Mouse (Mus musculus) NIH3T3 (cell line): ENCODE data around the gene Sap25.

Source experiments
- DNase-seq: peaks from one replicate; pipeline ENCODE4 v3.0.0-alpha.2; 2012; ENCODE audit warnings: low read depth

The Sap25 gene

DNA sequence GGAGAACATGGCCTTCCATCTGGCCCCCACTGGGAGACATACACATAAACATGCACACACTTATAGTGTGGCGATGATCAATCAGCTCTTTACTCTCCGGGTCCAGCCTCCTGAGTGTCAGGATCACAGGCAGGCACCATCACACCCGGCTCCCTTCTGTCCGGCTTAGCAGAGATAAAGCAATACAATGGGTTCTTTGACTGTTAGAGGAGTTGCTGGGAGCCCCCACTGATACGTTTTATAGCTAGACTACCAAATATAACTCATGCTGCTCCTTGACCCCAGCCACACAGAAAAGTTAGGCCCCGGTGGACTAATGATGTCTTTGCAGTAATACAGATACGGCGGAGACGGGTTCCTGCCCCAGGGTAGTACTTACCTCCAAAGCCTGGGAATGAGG lies 21.9 kb downstream of the Sap25 start:
- no peak for DNase-seq

DNA sequence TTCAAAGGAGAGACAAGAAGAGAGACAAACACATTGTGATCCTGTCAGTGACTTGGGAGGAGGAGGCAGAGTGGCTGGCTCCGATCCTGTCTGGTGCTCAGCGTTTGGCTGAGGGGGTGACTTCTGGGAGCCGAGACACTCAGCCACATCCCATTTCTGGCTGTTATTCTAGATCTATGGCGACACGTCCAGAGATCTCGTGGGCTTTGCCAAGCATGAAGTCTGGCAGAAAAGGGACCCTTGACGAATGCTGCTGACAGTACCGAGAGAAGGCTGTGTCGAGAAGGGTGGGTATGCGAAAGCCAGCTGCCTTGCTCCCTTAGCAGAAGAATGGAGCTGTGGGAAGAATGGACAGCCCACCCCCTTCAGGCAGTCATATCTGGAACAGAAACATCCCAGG lies 27.8 kb downstream of the Sap25 start:
- DNase-seq = no peak

DNA sequence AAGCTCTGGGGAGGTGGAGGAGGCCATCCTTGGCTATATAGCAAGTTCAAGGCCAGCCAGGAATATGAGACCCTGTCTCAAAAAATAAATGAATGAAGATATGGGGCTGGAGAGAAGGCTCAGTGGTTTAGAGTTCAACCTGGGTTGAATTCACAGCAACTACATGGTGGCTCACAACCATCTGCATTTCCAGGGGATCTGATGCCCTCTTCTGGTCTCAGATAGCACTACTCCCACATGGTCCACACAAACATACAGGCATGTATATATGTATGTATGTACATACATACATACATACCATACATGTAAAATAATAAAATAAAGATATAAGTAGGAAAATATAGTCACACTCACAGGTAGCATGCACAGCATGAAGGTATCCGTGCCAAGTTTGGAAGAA lies 29.1 kb downstream of the Sap25 start:
- peak; percentile 32 for DNase-seq

DNA sequence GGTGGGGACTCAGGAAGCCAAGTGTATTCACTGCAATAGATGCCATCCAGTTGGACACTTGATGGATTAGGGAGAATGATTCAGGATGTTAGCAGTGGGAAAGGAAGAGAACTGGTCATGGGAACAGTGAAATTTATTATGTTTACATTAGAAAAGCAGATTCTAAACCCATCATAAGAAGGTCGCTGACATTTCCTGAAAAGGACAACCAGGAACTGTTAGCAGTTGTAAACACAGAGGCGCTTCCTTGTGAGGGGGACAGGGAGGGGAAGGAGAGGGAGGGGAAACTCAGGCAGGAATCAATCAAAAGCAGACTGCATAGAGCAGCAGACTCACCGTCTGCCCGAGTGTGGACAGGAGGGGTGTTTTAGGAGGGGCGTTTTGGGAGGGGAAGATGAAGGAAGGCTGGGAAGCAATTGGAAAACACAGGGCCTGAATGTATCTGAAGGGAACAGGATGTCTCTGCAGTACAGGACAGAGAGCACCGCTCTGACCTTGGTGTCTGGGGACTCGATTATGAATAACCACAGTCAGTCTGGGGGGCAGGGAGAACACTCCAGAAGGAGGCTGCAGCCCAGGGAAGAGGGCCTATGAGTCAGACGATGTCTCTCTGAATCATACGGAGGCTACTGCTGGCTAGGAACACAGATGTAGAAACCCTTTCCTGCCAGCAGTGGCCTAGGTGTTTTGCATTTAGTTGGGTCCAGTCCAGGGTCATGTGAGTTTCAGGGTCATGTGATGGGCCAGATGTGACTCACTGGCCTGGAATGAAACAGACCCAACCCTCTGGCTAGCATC lies 30.5 kb downstream of the Sap25 start:
- DNase-seq = peak; percentile 94

DNA sequence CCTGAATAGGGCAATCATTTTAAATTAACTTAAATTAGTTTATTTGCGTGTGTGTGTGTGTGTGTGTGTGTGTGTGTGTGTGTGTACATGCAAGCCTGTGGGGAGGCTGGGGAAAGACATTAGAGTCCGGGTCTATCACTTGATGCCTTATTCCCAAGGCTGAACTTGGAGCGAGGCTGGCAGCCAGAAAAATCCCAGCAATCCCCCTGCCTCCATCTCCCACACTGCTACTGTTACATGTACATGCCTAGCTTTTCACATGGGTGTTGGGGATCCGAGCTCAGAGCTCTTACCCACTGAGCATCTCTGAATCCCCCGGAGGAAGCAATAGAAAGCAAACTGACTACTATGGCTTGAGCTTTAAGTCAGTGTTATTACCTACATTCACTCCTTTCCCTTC lies 31.2 kb downstream of the Sap25 start:
- DNase-seq = peak; percentile 31

DNA sequence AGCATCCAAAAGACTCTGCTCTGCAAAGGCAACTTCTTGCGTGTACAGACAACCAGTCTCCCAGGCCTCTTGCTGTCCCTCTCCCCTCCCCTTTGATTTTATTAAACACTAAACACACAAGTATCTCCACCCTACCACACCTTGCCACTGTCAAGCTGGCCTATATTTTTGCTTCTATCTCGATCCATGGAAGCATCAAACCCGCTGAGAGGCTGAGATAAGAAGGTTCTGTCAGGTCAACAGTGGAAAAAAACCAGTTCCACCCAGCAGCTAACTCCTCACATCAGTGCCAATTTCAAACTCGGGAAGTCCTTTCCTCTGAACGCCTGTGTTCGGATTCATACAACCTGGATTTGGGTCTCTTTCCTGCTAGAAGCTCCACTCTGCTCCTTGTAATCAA lies 31.9 kb downstream of the Sap25 start:
- DNase-seq = no peak

DNA sequence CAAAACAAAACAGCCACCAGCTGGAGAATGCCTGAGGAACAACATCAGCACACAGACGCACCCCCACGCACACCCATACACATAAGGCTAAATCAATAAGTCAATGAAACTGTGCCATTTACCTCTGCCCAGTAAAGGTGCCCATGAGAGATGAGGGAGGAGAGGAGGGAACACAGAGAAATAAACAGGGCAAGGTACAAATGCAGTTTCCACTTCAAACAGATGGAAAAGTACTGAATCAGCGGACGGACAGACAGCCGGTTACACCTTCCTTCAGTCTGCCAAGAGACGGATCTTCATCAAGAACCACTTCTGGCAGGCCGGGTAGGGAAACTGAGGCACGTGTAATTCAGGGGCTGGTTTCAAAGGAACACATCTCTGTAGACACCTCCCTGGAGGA lies 33.7 kb downstream of the Sap25 start:
- no peak for DNase-seq

DNA sequence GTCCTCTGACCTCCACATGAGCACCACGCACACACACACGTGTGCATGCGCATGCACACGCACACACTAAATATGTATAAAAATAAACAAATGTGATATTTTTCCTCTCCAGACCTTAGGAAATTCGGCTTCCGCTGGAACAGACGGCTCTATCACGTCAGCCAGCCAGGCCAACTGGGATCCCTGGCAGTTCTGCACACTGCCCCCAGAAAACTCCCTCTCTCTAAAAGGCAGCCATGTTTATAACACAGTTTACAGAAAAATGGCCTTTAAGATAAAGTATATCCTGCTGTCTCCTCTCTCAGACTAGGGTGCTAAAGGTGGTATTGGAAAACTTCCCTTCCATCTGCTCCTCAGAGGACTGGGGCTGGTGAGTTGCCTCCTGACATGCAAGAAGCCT lies 36.7 kb downstream of the Sap25 start:
- DNase-seq = no peak

DNA sequence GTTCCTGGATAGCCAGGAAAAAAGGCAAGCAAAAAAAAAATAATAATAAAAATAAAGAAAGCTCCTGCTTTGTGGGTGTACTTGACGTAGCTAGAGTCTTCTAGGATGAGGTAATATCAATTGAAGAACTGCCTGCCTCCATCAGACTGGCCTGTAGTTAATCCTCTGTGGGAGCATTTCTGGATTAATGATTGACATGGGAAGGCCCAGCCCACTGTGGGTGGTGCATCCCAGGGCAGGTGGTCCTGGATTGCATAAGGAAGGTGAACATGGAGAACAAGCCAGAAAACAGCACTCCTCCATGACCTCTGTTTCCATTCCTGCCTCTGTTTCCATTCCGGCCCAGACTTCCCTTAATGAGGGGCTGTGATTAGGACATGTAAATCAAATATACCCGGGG lies 37.6 kb downstream of the Sap25 start:
- no peak for DNase-seq

DNA sequence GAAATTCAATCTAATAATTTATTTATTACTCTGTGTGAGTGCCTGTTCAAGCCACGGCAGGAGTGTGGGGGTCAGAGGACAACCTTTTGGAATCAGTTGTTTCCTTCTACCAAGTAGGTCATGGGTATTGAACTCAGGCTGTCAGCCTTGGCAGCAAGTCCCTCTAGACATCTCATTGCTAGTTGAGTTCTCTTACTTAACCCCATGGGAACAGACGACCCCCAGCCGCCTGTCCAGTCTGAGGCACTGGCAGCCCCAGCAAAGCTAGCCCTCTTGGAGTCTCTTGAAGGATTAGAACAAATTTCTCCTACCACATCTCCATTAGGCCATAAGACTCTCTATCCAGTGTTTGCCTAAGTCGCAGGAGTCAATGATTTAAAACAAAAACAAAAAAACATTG lies 38.6 kb downstream of the Sap25 start:
- DNase-seq = no peak

DNA sequence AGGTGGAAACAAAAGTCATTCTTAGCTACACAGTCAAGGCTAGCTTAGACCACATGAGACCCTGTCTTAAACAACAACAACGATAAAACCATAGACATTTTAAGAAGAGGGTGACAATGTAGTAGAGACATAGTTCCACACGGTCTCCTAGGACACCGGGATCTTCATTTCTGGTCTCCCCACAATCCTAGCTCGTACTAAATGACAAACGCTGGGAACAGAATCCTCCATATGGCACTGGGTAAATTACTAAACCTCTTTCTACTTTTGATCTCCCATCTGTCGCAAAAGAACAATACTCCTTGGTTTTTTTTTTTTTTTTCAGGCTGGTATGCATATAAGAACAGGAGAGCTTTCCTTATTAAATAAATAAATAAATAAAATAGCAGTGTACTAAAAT lies 41.4 kb downstream of the Sap25 start:
- no peak for DNase-seq

DNA sequence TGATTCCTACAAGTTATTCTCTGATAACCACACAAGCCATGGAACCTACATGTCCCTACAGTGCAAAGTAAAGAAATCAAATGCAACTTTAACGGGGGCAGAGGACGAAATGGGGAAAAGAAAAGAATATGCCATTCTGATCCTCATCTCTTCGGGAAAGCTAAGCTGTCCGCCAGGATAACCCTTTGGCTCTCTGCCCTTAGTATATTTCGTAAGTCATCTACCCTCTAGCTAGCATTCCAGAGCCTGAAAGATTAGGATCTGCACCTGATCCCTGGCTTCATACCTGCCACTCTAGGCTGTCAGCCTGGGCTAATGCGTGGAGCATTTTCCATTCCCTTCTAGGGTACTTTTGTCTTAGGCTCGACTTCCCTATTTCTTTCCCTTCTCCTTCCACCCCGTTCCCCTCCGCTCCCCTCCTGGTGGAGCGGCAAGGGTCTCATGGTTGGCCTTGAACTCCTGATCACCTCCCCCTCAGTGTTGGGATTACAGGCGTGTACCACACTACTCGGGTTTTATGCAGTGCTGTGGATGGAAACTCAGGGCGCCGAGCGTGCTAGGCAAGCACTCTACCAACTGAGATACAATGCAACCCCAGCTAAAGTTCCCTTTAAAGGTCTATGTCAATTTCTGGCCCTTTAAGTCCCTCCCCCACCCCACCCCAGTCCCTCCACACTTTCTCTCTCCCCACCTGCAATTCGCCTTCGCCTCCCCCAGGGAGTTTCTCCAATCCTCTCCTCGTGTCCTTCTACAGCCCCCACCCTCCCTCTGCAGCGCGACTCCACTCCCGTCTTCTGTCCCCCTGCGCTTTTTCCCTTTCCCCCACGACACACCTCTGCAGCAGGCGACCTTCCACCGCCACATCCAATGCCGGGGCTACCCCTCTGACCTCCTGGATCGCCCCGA lies 42.5 kb downstream of the Sap25 start:
- peak; percentile 49 for DNase-seq

DNA sequence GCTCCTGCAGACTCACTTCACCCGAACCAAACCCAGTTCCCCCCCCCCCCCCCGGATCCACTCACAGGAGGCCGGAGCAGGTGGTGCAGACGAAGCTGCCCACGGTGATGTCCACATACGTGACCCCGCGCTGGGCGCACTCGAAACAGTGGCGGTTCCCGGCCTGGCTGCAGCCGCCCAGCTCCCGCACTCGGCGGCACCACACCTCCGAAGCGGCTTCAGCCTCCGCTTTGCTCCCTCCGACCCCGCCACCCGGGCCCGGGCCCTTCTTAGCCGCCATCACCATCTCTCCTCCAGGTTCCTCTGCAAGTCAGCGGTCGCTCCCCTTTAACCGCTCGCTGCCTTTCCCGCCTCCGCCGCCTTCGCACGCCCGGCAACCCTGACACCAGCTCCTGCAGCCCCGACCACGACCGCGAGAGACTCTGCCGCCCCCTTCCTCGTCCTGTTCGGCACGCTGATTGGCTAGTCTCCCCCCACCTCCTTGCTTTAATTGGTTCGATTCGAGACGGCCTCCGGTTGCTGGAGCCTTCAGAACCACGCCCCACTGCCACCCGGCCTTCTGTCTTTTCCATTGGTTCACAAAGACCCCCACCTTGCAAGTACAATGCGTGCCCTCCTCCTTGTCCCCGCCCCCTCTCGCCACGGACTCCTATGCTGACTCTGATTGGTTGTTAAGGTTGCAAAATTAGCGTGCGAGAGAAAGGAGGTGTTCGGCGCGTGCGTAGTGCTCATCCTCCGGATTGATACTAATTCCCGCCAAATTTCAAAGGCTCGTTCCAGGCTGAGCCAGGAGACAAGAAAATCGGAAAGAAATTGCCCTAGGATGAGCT lies 43.4 kb downstream of the Sap25 start, which contains the start of gene Agfg2:
TSS of gene Agfg2 (minus strand) at position 433 of the 830 bp plus-strand sequence.
- peak; percentile 99 for DNase-seq

DNA sequence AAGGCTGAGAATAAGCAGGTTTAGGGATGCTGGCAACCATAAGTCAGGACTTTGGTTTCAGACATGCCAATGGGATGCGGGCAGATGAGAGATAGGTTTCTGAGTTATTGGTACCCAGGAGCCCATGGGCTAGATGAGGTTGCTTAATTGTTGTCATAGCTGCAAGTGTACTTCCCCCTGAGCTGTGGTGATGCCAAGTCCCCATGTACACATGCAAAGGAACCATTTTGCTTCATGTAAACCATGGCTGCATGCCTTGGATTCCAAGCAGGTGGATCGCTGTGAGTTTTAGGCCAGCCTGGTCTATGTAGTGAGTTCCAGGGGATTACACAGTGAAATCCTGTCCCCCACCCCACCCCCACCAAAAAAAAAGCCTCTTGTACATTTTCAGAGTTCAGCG lies 44.5 kb downstream of the Sap25 start:
- no peak for DNase-seq

DNA sequence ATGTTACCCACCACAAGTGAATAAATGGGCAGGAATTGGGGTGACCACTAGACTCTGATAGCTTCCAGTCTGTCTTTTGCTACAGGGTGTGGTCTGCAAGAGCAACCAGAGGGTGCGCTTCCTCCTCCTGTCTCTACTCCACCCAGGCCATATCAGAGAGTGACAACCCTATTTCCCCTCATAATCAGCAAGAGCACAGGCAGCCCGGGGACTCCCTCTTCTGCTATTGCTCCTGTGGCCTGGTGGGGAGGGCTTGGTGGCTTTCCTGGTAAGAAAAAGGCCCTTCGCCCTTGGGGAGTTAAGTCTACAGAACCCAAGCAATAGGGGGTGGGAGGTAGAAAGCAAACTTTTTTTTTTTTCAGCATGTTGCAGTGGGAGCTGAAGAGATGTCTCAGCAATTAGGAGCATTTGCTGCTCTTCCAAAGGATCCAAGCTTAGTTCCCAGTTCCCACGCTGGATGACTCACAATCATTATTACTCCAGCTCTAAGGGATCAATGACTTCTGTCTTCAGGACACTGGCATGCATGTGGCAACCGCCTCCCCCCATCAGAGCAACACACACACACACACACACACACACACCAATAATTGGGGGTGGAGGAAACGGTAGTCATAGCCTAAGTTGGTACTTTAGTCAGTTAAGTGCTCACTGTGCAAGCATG lies 45.1 kb downstream of the Sap25 start:
- DNase-seq = no peak

DNA sequence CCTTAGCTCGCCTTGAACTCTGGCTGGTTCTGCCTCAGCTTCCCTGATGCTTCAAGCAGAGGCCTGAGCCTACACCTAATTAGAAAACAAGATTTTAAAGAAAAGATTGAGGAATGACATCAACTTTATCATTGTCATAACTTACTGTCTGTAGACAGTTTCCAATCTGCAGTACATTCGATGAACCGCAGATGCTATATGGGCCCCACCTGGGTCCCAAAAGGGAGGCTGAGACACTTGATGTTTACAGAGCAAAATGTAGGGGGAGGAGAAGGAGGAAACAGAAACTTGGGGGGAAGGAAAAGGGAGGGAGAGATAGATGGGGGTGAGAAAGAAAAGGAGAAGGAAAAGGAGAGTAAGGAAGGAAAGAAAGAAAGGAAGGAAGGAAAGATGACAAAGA lies 48.8 kb downstream of the Sap25 start:
- DNase-seq = no peak

DNA sequence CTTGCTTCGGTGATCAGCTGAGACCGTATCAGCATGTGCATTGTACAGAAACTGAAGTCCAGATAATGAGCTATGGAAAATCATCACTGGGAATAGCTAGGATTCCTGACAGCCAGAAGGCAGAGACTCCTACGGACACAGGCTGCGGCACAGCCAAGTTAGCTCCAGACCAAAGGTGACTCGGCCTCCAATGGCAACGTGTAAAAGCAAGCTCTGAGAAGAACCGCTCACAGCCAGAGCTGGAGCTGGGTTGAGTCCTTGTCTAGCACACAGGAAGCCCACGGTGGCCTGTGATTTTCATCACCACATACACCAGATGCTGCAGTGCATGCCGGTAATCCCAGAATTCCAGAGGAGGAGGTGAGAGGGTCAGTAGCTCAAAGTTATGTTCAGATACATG lies 49.4 kb downstream of the Sap25 start:
- DNase-seq = no peak

DNA sequence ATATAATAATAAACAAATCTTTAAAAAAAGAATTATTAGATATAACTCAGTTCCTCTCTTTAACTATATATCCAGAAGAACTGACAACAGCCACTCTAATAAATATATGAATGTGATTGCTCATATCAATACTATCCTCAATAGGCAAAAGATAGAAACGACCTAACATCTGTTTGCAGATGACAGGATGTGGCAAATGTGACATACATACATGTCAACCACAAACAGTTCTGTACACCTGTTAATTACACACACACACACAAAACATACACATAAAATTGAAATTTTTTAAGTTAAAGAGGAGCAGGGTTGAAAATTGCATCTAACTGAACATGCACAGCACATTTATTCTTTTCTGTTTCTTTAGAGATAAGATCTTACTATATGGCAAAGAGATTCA lies 50.7 kb downstream of the Sap25 start:
- DNase-seq = no peak
